Mouse (Mus musculus) midbrain, embryonic 13.5 days (tissue): Measurements from ENCODE around the gene Prom1. TPM values are rescaled to one million over a fixed set of nuclear protein-coding genes. Genes with fewer than 3 reads are reported as not detected.

ENCODE experiments used
- ATAC-seq: fragments of 200-750 bp; cut with Nextera tagmentation; 2 replicates; pipeline ENCODE4 v1.8.0; 2017; ENCODE audit warnings: mild to moderate bottlenecking, moderate TSS enrichment, moderate library complexity
- H3K27ac ChIP-seq: fragments of 300-500 bp; sonication (generic); 2 replicates; pipeline ENCODE4 v1.5.1; 2015; ENCODE audit warnings: inconsistent platforms, mild to moderate bottlenecking, moderate library complexity
- H3K27me3 ChIP-seq: fragments of 300-500 bp; sonication (generic); 2 replicates; pipeline ENCODE4 v1.6.1; 2015; ENCODE audit warnings: mild to moderate bottlenecking, inconsistent platforms
- H3K36me3 ChIP-seq: fragments of 300-500 bp; sonication (generic); 2 replicates; pipeline ENCODE4 v1.6.1; 2015; ENCODE audit warnings: mild to moderate bottlenecking, inconsistent platforms
- H3K4me1 ChIP-seq: fragments of 300-500 bp; sonication (generic); replicated peaks from 2 replicates; pipeline ENCODE4 v1.6.1; 2015; ENCODE audit warnings: inconsistent platforms
- H3K4me2 ChIP-seq: fragments of 300-500 bp; sonication (generic); replicated peaks from 2 replicates; pipeline ENCODE4 v1.6.1; 2015; ENCODE audit warnings: moderate library complexity, mild to moderate bottlenecking, inconsistent platforms
- H3K4me3 ChIP-seq: fragments of 300-500 bp; sonication (generic); replicated peaks from 2 replicates; pipeline ENCODE4 v1.5.1; 2015; ENCODE audit warnings: mild to moderate bottlenecking, inconsistent platforms
- H3K9ac ChIP-seq: fragments of 300-500 bp; sonication (generic); replicated peaks from 2 replicates; pipeline ENCODE4 v1.6.1; 2015; ENCODE audit warnings: mild to moderate bottlenecking, inconsistent platforms
- H3K9me3 ChIP-seq: fragments of 300-500 bp; sonication (generic); 2 replicates; pipeline ENCODE4 v1.6.1; 2016; ENCODE audit warnings: mild to moderate bottlenecking, inconsistent platforms
- WGBS: fragments of 180-500 bp; shearing (Covaris S2); methylation state at CpG from one replicate; pipeline ENCODE4 v1.1.7; 2015; 5-methylcytosine and 5-hydroxymethylcytosine counted together
- polyA plus RNA-seq: library from polyadenylated mRNA; unstranded; fragments of >200 nt; fragmentation: Nextera tagmentation; extraction: Ambion mirVana; gene quantifications from 2 replicates; pipeline ENCODE4 v1.2.1, GENCODE M21; 2015

Prom1 gene
- polyA plus RNA-seq, 1 experiment from 2014 or later, result 69.6 TPM

DNA sequence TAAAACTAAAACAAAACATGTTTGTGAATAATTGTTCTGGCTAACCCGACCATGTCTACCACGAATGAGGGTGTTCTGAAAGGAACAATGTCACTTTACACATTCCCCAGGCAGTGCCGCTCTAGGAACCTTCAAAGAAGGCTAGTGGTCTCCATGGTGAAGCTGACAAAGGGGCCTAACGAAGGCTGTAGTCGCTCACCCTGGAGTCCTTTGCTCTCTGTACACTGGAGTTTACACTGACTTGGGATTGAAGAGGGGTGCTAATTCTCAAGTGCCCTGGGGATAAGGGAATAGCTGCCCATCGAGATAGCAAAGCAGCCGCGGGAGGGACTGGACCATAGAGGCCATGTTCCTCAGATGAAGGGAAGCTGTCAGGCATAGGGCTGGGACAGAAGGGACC, 2.9 kb upstream of the Prom1 start:
- Histone ChIP-seq H3K27ac (no peak overlapping the region), H3K4me2 (no peak overlapping the region), H3K4me1 (peaks cover 18% of the 10 kb centered on the region), H3K4me3 (no peak overlapping the region), H3K36me3 (no peaks in the 10 kb centered on the region), H3K9me3 (no peaks in the 10 kb centered on the region; the same call in 1 of the 2 replicates), H3K27me3 (no peaks in the 10 kb centered on the region), H3K9ac (no peak overlapping the region)
- WGBS, result 13% methylated on average over 8 of the region's 8 CpGs
- ATAC-seq, result no peak

DNA sequence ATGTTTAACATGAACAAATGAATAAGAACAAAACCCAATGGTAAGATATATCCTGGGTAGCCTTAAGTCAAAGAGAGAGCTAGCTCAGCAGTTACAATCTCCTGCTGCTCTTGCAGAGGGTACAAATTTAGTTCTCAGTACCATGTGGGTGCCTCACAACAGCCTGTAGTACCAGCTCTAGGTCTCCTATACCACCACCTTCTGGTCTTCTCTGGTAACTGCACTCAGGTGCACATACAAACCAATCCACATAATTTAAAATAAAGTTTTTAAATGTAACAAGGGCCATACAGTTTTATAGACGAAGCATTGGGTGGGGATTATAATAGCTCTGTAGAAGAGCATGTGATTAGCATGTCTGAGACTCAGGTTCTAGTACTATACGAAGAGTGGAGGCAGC, 2.3 kb upstream of the Prom1 start:
- no peak for ATAC-seq
- Histone ChIP-seq H3K27ac (no peak overlapping the region), H3K27me3 (no peaks in the 10 kb centered on the region), H3K4me3 (no peak overlapping the region), H3K36me3 (no peaks in the 10 kb centered on the region), H3K9me3 (no peaks in the 10 kb centered on the region; the same call in 1 of the 2 replicates), H3K4me2 (no peak overlapping the region), H3K9ac (no peak overlapping the region), H3K4me1 (peaks cover 23% of the 10 kb centered on the region)
- 62% methylated on average over 2 of the region's 2 CpGs for WGBS

DNA sequence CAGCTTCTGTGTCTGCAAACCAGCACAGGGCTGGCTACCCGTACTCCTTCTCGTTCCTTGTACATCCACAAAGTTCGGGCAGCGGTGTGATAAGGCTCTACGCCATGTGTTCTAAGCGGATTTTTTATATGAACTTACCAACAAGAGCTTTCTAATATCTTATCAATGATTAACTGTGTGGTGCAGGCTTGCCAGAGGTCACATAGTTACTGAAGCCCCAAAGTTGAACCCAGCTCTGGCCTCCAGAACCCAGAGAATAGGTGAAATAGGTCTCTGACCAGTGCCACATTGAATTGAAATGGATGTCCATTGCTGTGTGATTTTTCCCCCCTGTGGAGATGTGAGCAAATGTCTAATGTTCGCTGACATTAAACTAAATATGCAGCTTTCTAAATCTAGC, 1.3 kb upstream of the Prom1 start:
- H3K4me3 ChIP-seq, result no peak overlapping the region
- WGBS, result 97% methylated on average over 7 of the region's 7 CpGs
- no peak for ATAC-seq

DNA sequence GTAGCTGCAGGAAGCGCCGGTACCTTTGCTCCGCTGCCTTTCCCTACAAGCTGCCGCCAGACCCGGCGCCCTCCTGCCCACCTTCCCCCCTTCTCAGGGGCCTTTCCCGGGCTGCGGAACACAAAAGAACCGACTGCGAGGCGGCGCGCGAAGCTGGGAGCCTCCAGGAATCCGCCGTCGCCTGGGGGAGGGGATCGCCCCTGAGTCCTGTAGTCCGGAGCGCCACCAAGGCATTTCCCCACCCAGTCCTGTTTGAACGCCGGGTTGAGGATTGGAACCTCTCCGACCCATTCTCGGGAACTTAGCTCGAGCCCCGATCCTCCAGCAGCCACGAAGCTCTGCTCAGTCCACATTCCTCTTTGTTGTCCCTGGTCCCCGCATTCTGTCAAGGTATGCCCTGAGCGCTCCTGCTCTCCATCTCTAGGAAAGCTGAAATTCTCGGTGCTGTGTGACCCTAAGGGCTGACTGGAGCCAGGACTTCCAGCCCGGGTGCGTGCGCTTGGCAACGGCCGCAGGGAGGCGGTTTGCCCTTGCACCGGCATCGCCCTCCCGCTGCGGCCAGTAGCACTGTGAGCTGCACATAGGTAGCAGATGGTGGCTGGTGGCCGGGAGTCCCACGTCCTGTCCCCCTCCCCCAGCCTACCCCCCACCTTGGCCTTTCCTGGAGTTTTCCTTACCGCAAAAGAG, 1.1 kb downstream of the Prom1 start:
- Histone ChIP-seq H3K9ac (peak overlapping the region; percentile 88), H3K4me2 (peak overlapping the region; percentile 94), H3K4me1 (peaks cover 41% of the 10 kb centered on the region), H3K9me3 (no peaks in the 10 kb centered on the region), H3K4me3 (peak overlapping the region; percentile 78), H3K36me3 (peaks cover 4% of the 10 kb centered on the region; the same call in 1 of the 2 replicates), H3K27ac (peak overlapping the region; percentile 91), H3K27me3 (no peaks in the 10 kb centered on the region)
- WGBS, result under 1% methylated on average over 43 of the region's 43 CpGs
- ATAC-seq, result peak; percentile 80

More for the DNA sequence above, 1.3 kb upstream of the Prom1 start:
- no peak overlapping the region for H3K4me2 ChIP-seq
- no peaks in the 10 kb centered on the region for H3K27me3 ChIP-seq
- H3K9ac ChIP-seq, result no peak overlapping the region
- H3K27ac ChIP-seq, result no peak overlapping the region
- no peaks in the 10 kb centered on the region; the same call in 1 of the 2 replicates for H3K9me3 ChIP-seq
- H3K36me3 ChIP-seq, result peaks cover 4% of the 10 kb centered on the region; the same call in 1 of the 2 replicates
- peaks cover 33% of the 10 kb centered on the region for H3K4me1 ChIP-seq

DNA sequence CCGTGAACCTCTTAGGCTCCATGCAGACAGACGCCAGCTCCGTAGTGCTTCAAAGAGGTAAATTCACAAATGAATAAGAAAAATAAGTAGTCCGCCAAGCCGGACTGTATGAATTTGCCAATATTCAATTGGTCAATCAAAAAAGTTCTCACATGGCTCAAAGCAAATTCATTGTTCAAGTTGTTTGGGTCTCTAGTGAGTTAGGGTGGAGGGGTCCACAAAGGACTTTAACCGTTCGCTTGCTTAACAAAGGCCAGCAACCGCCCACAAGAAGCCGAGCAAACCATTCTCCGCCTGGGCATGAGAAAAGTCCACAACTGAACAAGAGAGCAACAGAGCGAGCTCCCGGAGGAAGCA, 1.7 kb downstream of the Prom1 start:
- Histone ChIP-seq H3K36me3 (peaks cover 4% of the 10 kb centered on the region; the same call in 1 of the 2 replicates), H3K27ac (peak overlapping the region; percentile 91), H3K27me3 (no peaks in the 10 kb centered on the region), H3K4me2 (peak overlapping the region; percentile 94), H3K9me3 (no peaks in the 10 kb centered on the region), H3K4me3 (peak overlapping the region; percentile 78), H3K9ac (peak overlapping the region; percentile 88), H3K4me1 (peaks cover 41% of the 10 kb centered on the region)
- under 1% methylated on average over 12 of the region's 12 CpGs for WGBS
- ATAC-seq, result peak; percentile 44; the same call in 1 of the 2 replicates

DNA sequence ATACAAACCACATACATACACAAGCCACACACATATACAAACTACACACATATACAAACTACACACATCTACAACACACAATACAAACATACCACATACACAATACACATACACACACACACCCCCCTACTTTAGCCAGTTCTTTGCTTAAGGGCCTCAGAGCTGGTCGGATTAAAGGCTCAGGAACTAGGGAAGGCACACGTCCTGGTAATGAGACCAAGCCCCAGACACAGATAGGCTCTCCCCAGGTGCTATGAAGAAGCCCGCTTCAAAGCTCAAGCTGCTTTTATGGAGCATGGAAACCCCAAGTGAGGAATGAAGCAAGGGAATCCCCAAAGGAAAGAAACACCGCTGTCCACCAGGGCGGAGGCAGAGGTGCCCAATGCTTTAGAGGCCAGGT, 4.8 kb downstream of the Prom1 start:
- 79% methylated on average over 5 of the region's 5 CpGs for WGBS
- peaks cover 35% of the 10 kb centered on the region for H3K4me1 ChIP-seq
- no peak overlapping the region for H3K4me3 ChIP-seq
- H3K27me3 ChIP-seq, result no peaks in the 10 kb centered on the region
- H3K36me3 ChIP-seq, result peaks cover 28% of the 10 kb centered on the region
- H3K27ac ChIP-seq, result no peak overlapping the region
- no peaks in the 10 kb centered on the region for H3K9me3 ChIP-seq
- no peak overlapping the region for H3K4me2 ChIP-seq
- ATAC-seq, result no peak
- no peak overlapping the region for H3K9ac ChIP-seq

DNA sequence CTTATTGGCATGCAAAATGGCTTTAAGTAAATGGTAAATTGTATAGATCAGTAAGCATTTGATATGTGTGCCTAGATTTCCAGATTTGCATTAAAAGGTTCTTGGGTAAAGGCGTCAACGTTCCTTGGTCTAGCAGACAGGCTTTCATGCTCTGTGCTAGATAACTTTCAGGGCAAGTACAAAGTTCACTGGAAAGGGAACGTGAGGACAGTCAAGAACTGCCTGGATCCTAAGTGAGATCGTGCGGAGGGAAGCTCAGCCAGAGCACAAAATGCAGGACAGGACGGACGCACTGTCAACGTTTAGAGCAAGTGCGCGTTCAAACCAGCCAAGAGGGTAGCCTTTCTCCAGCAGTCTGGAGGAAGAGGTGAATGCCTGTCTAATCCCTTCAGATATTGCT, 5.7 kb downstream of the Prom1 start:
- Histone ChIP-seq H3K9ac (no peak overlapping the region), H3K9me3 (no peaks in the 10 kb centered on the region), H3K27ac (no peak overlapping the region), H3K4me2 (no peak overlapping the region), H3K36me3 (peaks cover 35% of the 10 kb centered on the region), H3K4me1 (peaks cover 28% of the 10 kb centered on the region), H3K4me3 (no peak overlapping the region), H3K27me3 (no peaks in the 10 kb centered on the region)
- ATAC-seq, result no peak
- 90% methylated on average over 10 of the region's 10 CpGs for WGBS

DNA sequence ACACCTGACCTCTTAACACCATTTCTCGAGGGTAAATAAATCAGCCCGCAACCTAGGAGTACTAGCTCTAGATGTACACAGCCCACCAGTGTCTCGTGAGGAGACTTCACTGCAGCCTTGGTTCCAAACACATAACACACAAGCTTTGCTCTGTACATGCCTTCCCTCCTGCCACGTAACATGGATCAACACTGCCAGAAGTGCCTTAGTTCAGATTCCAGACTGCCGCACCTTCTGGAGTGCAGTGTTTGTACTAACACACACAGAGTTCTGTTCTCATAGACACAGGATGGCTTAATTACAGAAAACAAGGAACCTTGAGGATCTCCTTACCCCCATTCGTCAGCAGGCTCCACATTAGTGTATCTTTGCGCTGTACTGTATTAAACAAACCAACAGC, 6.1 kb downstream of the Prom1 start:
- no peak overlapping the region for H3K27ac ChIP-seq
- no peak overlapping the region for H3K9ac ChIP-seq
- H3K27me3 ChIP-seq, result no peaks in the 10 kb centered on the region
- H3K4me3 ChIP-seq, result no peak overlapping the region
- peaks cover 38% of the 10 kb centered on the region for H3K36me3 ChIP-seq
- peaks cover 28% of the 10 kb centered on the region for H3K4me1 ChIP-seq
- no peak for ATAC-seq
- no peak overlapping the region for H3K4me2 ChIP-seq
- 90% methylated on average over 7 of the region's 7 CpGs for WGBS
- H3K9me3 ChIP-seq, result no peaks in the 10 kb centered on the region

DNA sequence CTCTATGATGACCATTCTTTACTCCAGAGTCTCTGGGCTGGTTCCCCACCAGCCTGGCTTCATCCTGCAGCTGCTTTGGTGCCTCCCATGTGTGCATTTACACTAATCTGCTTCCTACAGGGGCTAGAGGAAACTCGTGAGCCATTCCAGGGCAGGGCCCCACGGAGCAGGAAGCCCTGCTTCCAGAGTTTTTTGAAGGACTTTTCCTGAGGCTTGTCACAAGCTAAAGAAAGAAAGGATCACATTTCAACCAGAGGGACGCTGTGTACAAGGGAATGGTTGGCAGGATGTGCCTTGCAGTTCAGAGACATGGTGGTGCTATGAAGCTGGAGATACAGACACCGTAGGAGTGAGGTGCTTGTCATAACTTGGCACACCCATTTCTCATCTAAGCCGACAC, 14.8 kb downstream of the Prom1 start:
- WGBS, result 68% methylated on average over 5 of the region's 5 CpGs
- H3K27ac ChIP-seq, result no peak overlapping the region

DNA sequence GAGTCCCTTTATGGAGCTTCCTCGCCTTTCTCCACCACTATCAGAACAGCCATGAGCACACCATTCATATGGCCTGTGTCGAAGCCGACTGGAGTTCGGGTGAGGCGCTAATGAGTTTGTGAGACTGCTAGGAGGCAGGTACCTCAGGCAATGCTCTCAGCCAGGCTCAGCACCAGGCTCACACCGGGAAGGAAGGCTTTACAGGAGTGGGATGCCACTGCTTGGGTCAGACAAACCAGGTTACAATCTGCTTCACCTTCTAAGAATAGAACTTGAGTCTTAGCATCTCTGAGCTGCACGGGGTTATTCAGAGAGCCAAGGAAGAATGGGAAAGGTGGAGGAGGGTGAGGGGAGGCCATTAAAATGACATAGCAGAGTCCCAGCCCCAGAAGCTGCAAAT, 16.0 kb downstream of the Prom1 start:
- H3K4me2 ChIP-seq, result no peak overlapping the region
- H3K36me3 ChIP-seq, result peaks cover 31% of the 10 kb centered on the region
- H3K9me3 ChIP-seq, result no peaks in the 10 kb centered on the region; the same call in 1 of the 2 replicates
- H3K4me1 ChIP-seq, result no peaks in the 10 kb centered on the region
- no peak overlapping the region for H3K27ac ChIP-seq
- ATAC-seq, result no peak
- no peak overlapping the region for H3K9ac ChIP-seq
- WGBS, result 92% methylated on average over 7 of the region's 7 CpGs
- no peaks in the 10 kb centered on the region for H3K27me3 ChIP-seq
- H3K4me3 ChIP-seq, result no peak overlapping the region

More for the DNA sequence above, 14.8 kb downstream of the Prom1 start:
- Histone ChIP-seq H3K4me2 (no peak overlapping the region), H3K36me3 (peaks cover 40% of the 10 kb centered on the region), H3K27me3 (no peaks in the 10 kb centered on the region), H3K4me3 (no peak overlapping the region), H3K4me1 (no peaks in the 10 kb centered on the region), H3K9ac (no peak overlapping the region), H3K9me3 (no peaks in the 10 kb centered on the region; the same call in 1 of the 2 replicates)
- ATAC-seq, result no peak

DNA sequence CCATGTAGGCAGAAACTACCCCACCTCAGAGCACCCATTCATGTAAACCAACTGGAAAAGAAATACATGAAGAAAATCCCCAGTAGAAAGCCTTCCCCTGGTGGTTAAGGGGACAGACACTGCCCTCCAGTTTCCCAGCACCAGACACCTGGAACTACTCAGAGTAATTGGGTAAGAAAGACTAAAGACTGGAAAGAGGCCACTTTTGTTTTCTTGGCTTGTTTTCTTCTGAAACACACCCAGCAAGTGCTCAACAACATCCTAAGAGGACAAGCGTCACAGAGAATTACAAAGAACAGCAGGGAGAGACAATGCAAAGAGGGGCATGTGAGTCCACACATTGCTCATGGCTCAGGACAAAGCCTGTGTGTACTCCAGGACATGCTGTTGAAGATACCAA, 20.7 kb downstream of the Prom1 start:
- no peak overlapping the region for H3K4me2 ChIP-seq
- no peaks in the 10 kb centered on the region; the same call in 1 of the 2 replicates for H3K9me3 ChIP-seq
- H3K27ac ChIP-seq, result no peak overlapping the region
- H3K27me3 ChIP-seq, result no peaks in the 10 kb centered on the region
- WGBS, result 78% methylated on average over 1 of the region's 1 CpGs
- no peak overlapping the region for H3K9ac ChIP-seq
- no peaks in the 10 kb centered on the region for H3K4me1 ChIP-seq
- H3K36me3 ChIP-seq, result peaks cover 15% of the 10 kb centered on the region
- no peak overlapping the region for H3K4me3 ChIP-seq
- no peak for ATAC-seq

DNA sequence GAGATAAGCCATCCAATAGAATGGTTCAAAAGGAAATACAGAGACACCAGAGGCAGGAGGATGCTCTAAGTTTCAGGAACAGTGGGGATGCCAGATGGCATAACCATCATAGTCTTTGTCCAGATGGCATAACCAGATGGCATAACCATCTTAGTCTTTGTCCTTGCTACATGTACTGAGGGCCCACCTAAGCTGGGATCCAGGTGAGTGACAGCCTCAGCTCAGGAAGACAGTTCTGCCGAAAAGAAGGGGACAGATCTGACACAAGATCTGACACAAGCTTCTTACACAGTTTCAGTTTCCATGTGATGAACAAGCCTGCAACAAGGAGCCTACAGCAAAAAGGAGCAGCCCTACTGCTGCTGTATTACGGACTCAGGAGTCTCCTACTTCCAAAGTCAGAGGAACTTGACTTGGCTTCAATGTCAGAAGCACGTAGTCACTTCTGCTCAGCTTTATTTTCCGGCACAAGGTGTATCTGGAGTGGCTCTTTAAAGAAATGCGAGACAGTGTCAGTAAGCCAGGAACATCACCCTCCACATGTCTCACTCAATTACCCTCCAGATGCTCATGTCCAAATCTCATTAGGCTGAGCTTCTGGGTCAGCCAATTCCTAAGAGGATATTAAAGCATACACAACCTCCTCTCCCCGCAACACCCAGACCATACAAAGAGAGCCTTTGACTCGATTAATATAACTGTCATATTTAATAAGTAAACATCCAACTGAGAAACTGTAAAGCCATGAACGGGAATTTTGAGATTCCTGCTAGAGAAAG, 21.4 kb downstream of the Prom1 start:
- Histone ChIP-seq H3K4me1 (no peaks in the 10 kb centered on the region), H3K27me3 (no peaks in the 10 kb centered on the region), H3K4me3 (no peak overlapping the region), H3K27ac (no peak overlapping the region), H3K4me2 (no peak overlapping the region), H3K9ac (no peak overlapping the region), H3K36me3 (peaks cover 10% of the 10 kb centered on the region), H3K9me3 (no peaks in the 10 kb centered on the region; the same call in 1 of the 2 replicates)
- ATAC-seq, result no peak
- 85% methylated on average over 8 of the region's 8 CpGs for WGBS
